Mouse (Mus musculus): Measurements from ENCODE around the gene Alpl. TPM values are rescaled to one million over a fixed set of nuclear protein-coding genes. Genes with fewer than 3 reads are reported as not detected.
A peak's percentile ranks its signal among the peaks of the same experiment; 100 is the strongest.

Alpl gene
- polyA plus RNA-seq, 1 experiment from 2014 or later: 9.8 TPM

DNA sequence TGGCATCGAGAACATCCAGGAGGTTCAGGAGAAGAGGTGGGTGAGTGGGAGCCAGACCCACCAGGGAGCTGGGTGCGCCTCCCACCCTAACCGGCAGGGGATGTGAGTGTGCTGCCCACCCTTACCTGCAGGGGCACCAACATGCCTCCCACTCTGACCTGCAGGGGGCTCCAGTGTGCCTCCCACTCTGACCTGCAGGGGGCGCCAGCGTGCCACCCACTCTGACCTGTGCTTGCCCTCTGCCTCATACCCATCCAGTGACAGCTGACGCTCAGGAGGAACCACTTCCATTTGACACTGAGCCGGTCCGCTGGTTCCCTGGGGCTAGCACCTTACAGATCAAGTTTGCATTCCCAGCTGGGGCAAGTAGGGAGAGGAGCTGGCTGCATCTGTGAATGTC is 71.4 kb downstream of the Alpl start:
- H3K36me3 ChIP-seq (ENCODE audit: control insufficient read depth, insufficient read depth, low read length): no peaks in the 10 kb centered on the region
- H3K4me2 ChIP-seq (ENCODE audit: low read depth, low read length): no peak overlapping the region
- peaks cover 21% of the 10 kb centered on the region for H3K27me3 ChIP-seq (ENCODE audit: control insufficient read depth, insufficient read depth, low read length)
- H3K9ac ChIP-seq (ENCODE audit: low read length): no peak overlapping the region
- H3K9me3 ChIP-seq (replicated peaks; ENCODE audit: control insufficient read depth, low read length): no peaks in the 10 kb centered on the region
- no peak overlapping the region for H3K27ac ChIP-seq (ENCODE audit: low read length)
- H3K4me1 ChIP-seq (ENCODE audit: control insufficient read depth, insufficient read depth, low read length): peaks cover 14% of the 10 kb centered on the region
- 47% methylated on average over 8 of the region's 8 CpGs for WGBS
- no peak for ATAC-seq (ENCODE audit: insufficient read depth, low FRiP score)
- H3K4me3 ChIP-seq (replicated peaks; ENCODE audit: low read length): no peak overlapping the region

DNA sequence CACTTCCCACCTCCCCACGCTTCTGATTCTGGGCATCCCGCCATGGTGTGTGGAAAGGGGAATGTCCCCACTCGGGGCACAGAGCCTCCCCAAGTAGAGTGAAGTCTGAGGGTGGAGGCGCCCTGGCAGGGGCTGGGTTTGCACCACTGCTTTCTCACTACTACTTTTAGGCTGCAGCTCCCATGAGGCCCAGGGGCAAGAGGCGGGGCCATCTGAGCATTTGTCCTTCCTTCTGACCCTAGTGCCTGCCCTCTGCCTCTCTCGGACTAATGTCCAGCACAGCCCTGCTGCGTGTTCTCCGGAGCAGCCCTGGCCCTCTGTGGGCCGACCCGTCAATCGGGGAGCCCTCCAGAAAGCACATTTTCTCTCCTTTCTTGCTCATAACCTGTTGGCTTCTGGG is 72.0 kb downstream of the Alpl start:
- Histone ChIP-seq H3K4me3 (replicated peaks; ENCODE audit: low read length) (no peak overlapping the region), H3K27me3 (ENCODE audit: control insufficient read depth, insufficient read depth, low read length) (peaks cover 17% of the 10 kb centered on the region), H3K4me1 (ENCODE audit: control insufficient read depth, insufficient read depth, low read length) (peaks cover 16% of the 10 kb centered on the region), H3K27ac (ENCODE audit: low read length) (no peak overlapping the region), H3K9ac (ENCODE audit: low read length) (no peak overlapping the region), H3K9me3 (replicated peaks; ENCODE audit: control insufficient read depth, low read length) (no peaks in the 10 kb centered on the region), H3K36me3 (ENCODE audit: control insufficient read depth, insufficient read depth, low read length) (no peaks in the 10 kb centered on the region), H3K4me2 (ENCODE audit: low read depth, low read length) (no peak overlapping the region)
- ATAC-seq (ENCODE audit: insufficient read depth, low FRiP score): no peak
- WGBS: 51% methylated on average over 11 of the region's 11 CpGs

DNA sequence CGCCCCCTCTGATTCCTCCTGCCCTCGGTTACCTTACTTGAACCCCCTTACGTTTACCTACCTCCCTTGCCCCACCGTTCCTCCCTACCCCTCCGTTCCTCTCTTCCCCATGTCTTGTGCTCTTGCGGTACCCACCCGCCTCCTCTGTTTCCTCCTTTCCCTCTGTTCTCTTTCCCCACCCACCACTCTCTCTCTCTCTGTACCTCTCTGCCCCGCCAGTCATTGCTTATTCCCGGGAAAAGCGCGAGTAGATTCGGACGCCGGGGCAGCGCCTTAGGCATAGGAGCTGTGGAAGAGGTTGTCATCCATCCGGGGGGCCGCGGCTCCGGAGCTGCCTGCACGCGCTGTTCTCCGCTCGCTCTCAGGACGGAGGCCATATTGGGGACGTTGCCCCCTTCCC is 72.7 kb downstream of the Alpl start:
- peak overlapping the region; percentile 6; the same call in 1 of the 2 replicates for H3K4me3 ChIP-seq (replicated peaks; ENCODE audit: low read length)
- peaks cover 11% of the 10 kb centered on the region; the same call in 1 of the 2 replicates for H3K27me3 ChIP-seq (ENCODE audit: control insufficient read depth, insufficient read depth, low read length)
- peaks cover 16% of the 10 kb centered on the region for H3K4me1 ChIP-seq (ENCODE audit: control insufficient read depth, insufficient read depth, low read length)
- no peaks in the 10 kb centered on the region for H3K9me3 ChIP-seq (replicated peaks; ENCODE audit: control insufficient read depth, low read length)
- H3K27ac ChIP-seq (ENCODE audit: low read length): no peak overlapping the region
- WGBS: 40% methylated on average over 25 of the region's 25 CpGs
- H3K36me3 ChIP-seq (ENCODE audit: control insufficient read depth, insufficient read depth, low read length): no peaks in the 10 kb centered on the region
- H3K4me2 ChIP-seq (ENCODE audit: low read depth, low read length): no peak overlapping the region
- H3K9ac ChIP-seq (ENCODE audit: low read length): no peak overlapping the region
- ATAC-seq (ENCODE audit: insufficient read depth, low FRiP score): no peak

DNA sequence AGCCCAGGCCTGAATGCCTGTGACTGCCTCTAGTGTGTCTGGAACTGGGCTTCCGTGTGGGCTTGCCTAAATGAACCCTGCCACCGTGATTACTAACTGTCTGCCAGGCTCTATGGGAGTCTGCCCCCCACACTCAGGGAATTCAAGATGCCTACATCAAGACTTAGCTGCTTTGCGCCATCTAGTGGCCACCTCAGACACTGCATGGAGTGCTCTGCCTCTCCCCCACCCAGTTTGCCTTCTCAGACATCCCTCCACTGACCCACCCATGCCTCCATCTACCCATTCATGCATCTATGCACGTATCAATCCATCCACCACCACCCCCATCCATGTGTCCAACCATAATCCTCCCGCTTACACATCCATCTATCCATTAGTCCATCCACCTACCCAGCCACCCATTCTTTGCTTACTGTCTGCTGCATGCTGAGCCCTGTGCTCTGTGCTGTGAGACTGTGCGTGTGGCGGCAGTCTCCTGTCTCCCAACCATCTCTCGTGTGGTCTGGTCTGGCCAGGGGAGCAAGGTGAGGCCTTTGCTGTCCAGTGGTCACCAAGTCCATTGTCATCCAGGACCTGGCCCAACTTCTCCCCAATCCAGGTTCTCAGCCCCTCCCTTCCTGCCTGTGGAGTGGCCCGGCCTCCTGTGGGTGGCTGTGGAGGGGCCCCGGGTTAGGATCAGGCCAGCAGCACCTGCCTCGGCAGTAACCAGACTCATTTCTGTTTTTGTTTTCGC is 73.3 kb downstream of the Alpl start:
- Histone ChIP-seq H3K4me3 (replicated peaks; ENCODE audit: low read length) (no peak overlapping the region), H3K4me1 (ENCODE audit: control insufficient read depth, insufficient read depth, low read length) (peaks cover 14% of the 10 kb centered on the region), H3K27ac (ENCODE audit: low read length) (no peak overlapping the region), H3K9me3 (replicated peaks; ENCODE audit: control insufficient read depth, low read length) (no peaks in the 10 kb centered on the region), H3K4me2 (ENCODE audit: low read depth, low read length) (no peak overlapping the region), H3K9ac (ENCODE audit: low read length) (no peak overlapping the region), H3K36me3 (ENCODE audit: control insufficient read depth, insufficient read depth, low read length) (no peaks in the 10 kb centered on the region), H3K27me3 (ENCODE audit: control insufficient read depth, insufficient read depth, low read length) (0 out of 2 replicates have a peak, but pooled peaks cover 4% of the 10 kb centered on the region)
- ATAC-seq (ENCODE audit: insufficient read depth, low FRiP score): no peak
- WGBS: 25% methylated on average over 12 of the region's 12 CpGs

DNA sequence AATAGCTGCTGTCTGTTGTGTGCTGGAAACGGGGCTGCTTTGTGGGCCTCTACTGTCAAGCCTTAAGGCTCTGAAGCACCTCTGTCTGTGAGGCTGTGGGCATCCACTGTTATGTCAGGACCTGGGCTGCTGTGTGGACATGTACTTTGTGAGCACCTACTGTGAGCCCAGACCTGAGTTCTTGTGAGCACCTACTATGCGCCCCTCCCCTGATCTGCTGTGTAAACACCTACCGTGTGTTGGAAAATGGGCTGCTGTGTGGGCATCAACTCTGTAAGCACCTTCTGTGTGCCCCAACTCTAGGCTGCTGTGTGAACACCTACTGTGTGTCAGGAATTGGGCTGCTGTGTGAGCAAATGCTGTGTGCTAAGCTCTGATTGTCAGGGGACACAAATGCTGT is 74.0 kb downstream of the Alpl start:
- Histone ChIP-seq H3K9ac (ENCODE audit: low read length) (no peak overlapping the region), H3K4me3 (replicated peaks; ENCODE audit: low read length) (no peak overlapping the region), H3K27ac (ENCODE audit: low read length) (no peak overlapping the region), H3K4me1 (ENCODE audit: control insufficient read depth, insufficient read depth, low read length) (peaks cover 14% of the 10 kb centered on the region), H3K4me2 (ENCODE audit: low read depth, low read length) (no peak overlapping the region), H3K36me3 (ENCODE audit: control insufficient read depth, insufficient read depth, low read length) (no peaks in the 10 kb centered on the region), H3K9me3 (replicated peaks; ENCODE audit: control insufficient read depth, low read length) (no peaks in the 10 kb centered on the region), H3K27me3 (ENCODE audit: control insufficient read depth, insufficient read depth, low read length) (0 out of 2 replicates have a peak, but pooled peaks cover 3% of the 10 kb centered on the region)
- no peak for ATAC-seq (ENCODE audit: insufficient read depth, low FRiP score)
- 77% methylated on average over 3 of the region's 3 CpGs for WGBS

DNA sequence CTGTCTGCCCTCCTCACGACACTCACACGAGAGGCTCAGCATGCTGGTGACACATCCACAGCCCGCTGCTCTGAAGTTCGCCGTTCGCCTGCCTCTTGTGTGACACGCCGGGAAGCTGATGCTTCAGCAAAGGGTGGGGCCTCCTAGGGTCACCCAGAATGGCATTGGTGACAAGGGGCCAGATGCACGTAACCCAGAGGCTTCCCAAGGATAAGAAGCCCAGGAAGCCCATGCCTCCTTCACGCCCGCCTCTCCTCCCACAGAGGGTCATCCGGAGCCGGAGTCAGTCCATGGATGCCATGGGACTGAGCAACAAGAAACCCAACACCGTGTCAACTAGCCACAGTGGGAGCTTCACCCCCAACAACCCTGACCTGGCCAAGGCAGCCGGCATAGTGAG is 74.6 kb downstream of the Alpl start:
- H3K4me2 ChIP-seq (ENCODE audit: low read depth, low read length): no peak overlapping the region
- no peak for ATAC-seq (ENCODE audit: insufficient read depth, low FRiP score)
- no peaks in the 10 kb centered on the region for H3K36me3 ChIP-seq (ENCODE audit: control insufficient read depth, insufficient read depth, low read length)
- H3K9ac ChIP-seq (ENCODE audit: low read length): no peak overlapping the region
- H3K4me3 ChIP-seq (replicated peaks; ENCODE audit: low read length): no peak overlapping the region
- no peaks in the 10 kb centered on the region for H3K9me3 ChIP-seq (replicated peaks; ENCODE audit: control insufficient read depth, low read length)
- peaks cover 20% of the 10 kb centered on the region for H3K4me1 ChIP-seq (ENCODE audit: control insufficient read depth, insufficient read depth, low read length)
- 85% methylated on average over 15 of the region's 15 CpGs for WGBS
- H3K27me3 ChIP-seq (ENCODE audit: control insufficient read depth, insufficient read depth, low read length): 0 out of 2 replicates have a peak, but pooled peaks cover 3% of the 10 kb centered on the region
- H3K27ac ChIP-seq (ENCODE audit: low read length): no peak overlapping the region

DNA sequence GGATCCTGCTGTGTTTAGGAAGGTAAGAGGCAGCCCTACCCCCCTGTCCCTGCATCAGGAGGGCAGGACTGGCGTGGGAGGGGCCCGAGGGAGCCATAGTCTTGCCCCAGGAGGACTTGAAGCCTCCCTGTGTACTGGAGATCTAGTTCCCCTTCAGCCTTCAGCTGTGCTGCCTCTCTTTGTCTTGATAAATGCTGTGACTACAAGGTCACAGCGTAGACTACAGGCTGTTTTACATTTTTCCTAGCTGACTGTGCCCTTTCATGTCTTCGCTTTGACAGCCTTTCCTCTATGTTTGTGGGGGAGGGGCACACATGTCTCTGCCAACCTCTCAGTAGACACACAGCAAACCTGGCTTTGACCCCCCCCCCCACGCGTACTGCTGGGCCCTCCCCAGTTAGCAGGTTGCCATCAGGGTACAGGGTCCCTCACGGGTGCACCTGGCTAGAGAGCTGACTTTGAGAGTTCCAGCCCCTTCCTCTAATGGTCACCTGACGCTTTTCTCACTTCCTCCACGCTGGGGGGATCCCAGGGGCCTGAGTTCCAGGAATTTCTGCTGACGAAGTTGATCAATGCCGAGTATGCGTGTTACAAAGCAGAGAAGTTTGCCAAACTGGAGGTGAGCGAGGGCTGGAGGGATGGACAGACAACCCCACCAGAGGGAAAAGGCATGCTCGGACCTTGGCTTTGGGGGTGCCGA is 76.7 kb downstream of the Alpl start:
- H3K9ac ChIP-seq (ENCODE audit: low read length): peak overlapping the region; percentile 42; the same call in 1 of the 2 replicates
- H3K4me1 ChIP-seq (ENCODE audit: control insufficient read depth, insufficient read depth, low read length): peaks cover 23% of the 10 kb centered on the region
- H3K4me2 ChIP-seq (ENCODE audit: low read depth, low read length): no peak overlapping the region; the same call in 1 of the 2 replicates
- H3K4me3 ChIP-seq (replicated peaks; ENCODE audit: low read length): no peak overlapping the region
- H3K9me3 ChIP-seq (replicated peaks; ENCODE audit: control insufficient read depth, low read length): no peaks in the 10 kb centered on the region
- no peak for ATAC-seq (ENCODE audit: insufficient read depth, low FRiP score)
- 0 out of 2 replicates have a peak, but pooled peaks cover 3% of the 10 kb centered on the region for H3K27me3 ChIP-seq (ENCODE audit: control insufficient read depth, insufficient read depth, low read length)
- H3K27ac ChIP-seq (ENCODE audit: low read length): no peak overlapping the region
- WGBS: 33% methylated on average over 15 of the region's 15 CpGs
- H3K36me3 ChIP-seq (ENCODE audit: control insufficient read depth, insufficient read depth, low read length): no peaks in the 10 kb centered on the region

DNA sequence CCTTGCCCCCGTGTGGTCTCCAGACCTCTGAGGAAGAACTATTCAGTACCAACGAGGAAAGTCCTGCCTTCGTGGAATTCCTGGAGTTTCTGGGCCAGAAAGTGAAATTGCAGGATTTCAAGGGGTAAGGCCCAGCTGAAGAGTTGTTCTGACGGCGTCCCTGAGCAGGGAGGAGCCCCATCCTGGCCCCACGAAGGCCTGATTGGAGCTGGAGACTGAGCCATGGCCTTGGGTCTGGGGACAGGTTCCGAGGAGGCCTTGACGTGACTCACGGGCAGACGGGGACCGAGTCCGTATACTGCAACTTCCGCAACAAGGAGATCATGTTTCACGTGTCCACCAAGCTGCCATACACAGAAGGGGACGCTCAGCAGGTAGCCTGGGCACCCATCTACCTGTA is 78.5 kb downstream of the Alpl start:
- Histone ChIP-seq H3K9me3 (replicated peaks; ENCODE audit: control insufficient read depth, low read length) (no peaks in the 10 kb centered on the region), H3K27ac (ENCODE audit: low read length) (no peak overlapping the region), H3K27me3 (ENCODE audit: control insufficient read depth, insufficient read depth, low read length) (no peaks in the 10 kb centered on the region), H3K4me2 (ENCODE audit: low read depth, low read length) (no peak overlapping the region), H3K9ac (ENCODE audit: low read length) (no peak overlapping the region), H3K4me1 (ENCODE audit: control insufficient read depth, insufficient read depth, low read length) (peaks cover 26% of the 10 kb centered on the region), H3K4me3 (replicated peaks; ENCODE audit: low read length) (no peak overlapping the region), H3K36me3 (ENCODE audit: control insufficient read depth, insufficient read depth, low read length) (no peaks in the 10 kb centered on the region)
- ATAC-seq (ENCODE audit: insufficient read depth, low FRiP score): no peak
- 71% methylated on average over 15 of the region's 15 CpGs for WGBS

DNA sequence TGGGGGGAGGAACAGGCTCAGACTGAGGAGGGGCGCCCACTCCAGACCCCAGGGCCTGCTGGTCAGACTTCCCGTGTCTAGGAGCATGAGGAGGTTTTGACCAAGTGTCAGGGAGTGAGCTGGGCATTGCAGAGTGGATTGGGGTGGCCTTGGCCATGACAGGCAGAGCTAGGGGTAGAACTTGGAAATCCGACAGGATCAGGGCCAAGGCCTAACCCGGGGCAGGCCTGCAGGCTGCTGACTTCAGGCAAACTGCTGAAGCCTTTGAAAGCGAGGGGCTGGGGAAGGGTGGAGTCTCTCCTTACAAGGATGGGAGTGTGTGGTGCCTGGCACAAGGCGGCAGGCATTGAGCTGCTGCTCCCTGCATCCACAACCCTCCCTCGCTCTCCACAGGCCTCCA is 79.2 kb downstream of the Alpl start:
- Histone ChIP-seq H3K9me3 (replicated peaks; ENCODE audit: control insufficient read depth, low read length) (no peaks in the 10 kb centered on the region), H3K27ac (ENCODE audit: low read length) (no peak overlapping the region), H3K4me1 (ENCODE audit: control insufficient read depth, insufficient read depth, low read length) (peaks cover 26% of the 10 kb centered on the region), H3K9ac (ENCODE audit: low read length) (0 out of 2 replicates have a peak overlapping the region, but pooled peaks have one; percentile 0), H3K36me3 (ENCODE audit: control insufficient read depth, insufficient read depth, low read length) (no peaks in the 10 kb centered on the region), H3K4me2 (ENCODE audit: low read depth, low read length) (no peak overlapping the region), H3K27me3 (ENCODE audit: control insufficient read depth, insufficient read depth, low read length) (no peaks in the 10 kb centered on the region), H3K4me3 (replicated peaks; ENCODE audit: low read length) (no peak overlapping the region)
- ATAC-seq (ENCODE audit: insufficient read depth, low FRiP score): no peak
- WGBS: 56% methylated on average over 7 of the region's 7 CpGs
